Mouse (Mus musculus): ENCODE data around the gene Ube3b. TPM values are rescaled to one million over a fixed set of nuclear protein-coding genes. Genes with fewer than 3 reads are reported as not detected.

Gene Ube3b
- total RNA-seq, 2 experiments from 2014 or later: 17.5 to 23.7 TPM

- no peak for ATAC-seq (ENCODE audit: poor library complexity, severe bottlenecking)
These were observed 41.3 kb downstream of the Ube3b start for GRCm38 (mm10) chr5:114421561-114422298.

GRCm38 (mm10) chr5:114422591-114422990 lies 42.2 kb downstream of the Ube3b start:
- no peak for ATAC-seq (ENCODE audit: poor library complexity, severe bottlenecking)

- no peak for ATAC-seq (ENCODE audit: poor library complexity, severe bottlenecking)
These were observed 43.6 kb downstream of the Ube3b start for GRCm38 (mm10) chr5:114423961-114424360.

- ATAC-seq (ENCODE audit: poor library complexity, severe bottlenecking): no peak
These were observed 46.3 kb downstream of the Ube3b start for GRCm38 (mm10) chr5:114426732-114427131.

GRCm38 (mm10) chr5:114428621-114429020 lies 48.2 kb downstream of the Ube3b start:
- ATAC-seq (ENCODE audit: poor library complexity, severe bottlenecking): no peak

GRCm38 (mm10) chr5:114429781-114430180 lies 49.4 kb downstream of the Ube3b start:
- ATAC-seq (ENCODE audit: poor library complexity, severe bottlenecking): no peak

- no peak for ATAC-seq (ENCODE audit: poor library complexity, severe bottlenecking)
These were observed 54.0 kb downstream of the Ube3b start for GRCm38 (mm10) chr5:114434359-114434758.

GRCm38 (mm10) chr5:114435588-114435987 lies 55.2 kb downstream of the Ube3b start:
- no peak for ATAC-seq (ENCODE audit: poor library complexity, severe bottlenecking)

GRCm38 (mm10) chr5:114443566-114444367 lies 63.4 kb downstream of the Ube3b start, which contains the start of the genes Mmab and Mvk:
Gene Mmab (minus strand): TSS chr5:114444060.
Gene Mvk (plus strand): TSS chr5:114444269.
- peak; percentile 97 for ATAC-seq (ENCODE audit: poor library complexity, severe bottlenecking)

GRCm38 (mm10) chr5:114444368-114444692 lies 63.9 kb downstream of the Ube3b start:
- no peak for ATAC-seq (ENCODE audit: poor library complexity, severe bottlenecking)

GRCm38 (mm10) chr5:114449011-114449410 lies 68.6 kb downstream of the Ube3b start:
- no peak for ATAC-seq (ENCODE audit: poor library complexity, severe bottlenecking)

GRCm38 (mm10) chr5:114456287-114456686 lies 75.9 kb downstream of the Ube3b start:
- ATAC-seq (ENCODE audit: poor library complexity, severe bottlenecking): no peak

GRCm38 (mm10) chr5:114456995-114457605 lies 76.7 kb downstream of the Ube3b start:
- ATAC-seq (ENCODE audit: poor library complexity, severe bottlenecking): no peak

GRCm38 (mm10) chr5:114461238-114461637 lies 80.8 kb downstream of the Ube3b start:
- ATAC-seq (ENCODE audit: poor library complexity, severe bottlenecking): peak; percentile 85

GRCm38 (mm10) chr5:114462067-114463040 lies 81.9 kb downstream of the Ube3b start:
- no peak for ATAC-seq (ENCODE audit: poor library complexity, severe bottlenecking)

- ATAC-seq (ENCODE audit: poor library complexity, severe bottlenecking): no peak
These were observed 84.2 kb downstream of the Ube3b start for GRCm38 (mm10) chr5:114464561-114464960.

- no peak for ATAC-seq (ENCODE audit: poor library complexity, severe bottlenecking)
These were observed 85.2 kb downstream of the Ube3b start for GRCm38 (mm10) chr5:114465641-114466040.

GRCm38 (mm10) chr5:114467019-114467418 lies 86.6 kb downstream of the Ube3b start:
- ATAC-seq (ENCODE audit: poor library complexity, severe bottlenecking): no peak

- no peak for ATAC-seq (ENCODE audit: poor library complexity, severe bottlenecking)
These were observed 87.0 kb downstream of the Ube3b start for GRCm38 (mm10) chr5:114467430-114467829.

- no peak for ATAC-seq (ENCODE audit: poor library complexity, severe bottlenecking)
These were observed 87.6 kb downstream of the Ube3b start for GRCm38 (mm10) chr5:114468007-114468406.
